Mouse (Mus musculus) forebrain, embryonic 11.5 days (tissue): ENCODE results near the gene Pla2g16. TPM values are rescaled to one million over a fixed set of nuclear protein-coding genes. Genes with fewer than 3 reads are reported as not detected.

Experiments used
- ATAC-seq: fragments of 200-750 bp; cut with Nextera tagmentation; replicated peaks from 2 replicates; pipeline ENCODE4 v1.8.0; 2017; ENCODE audit warnings: moderate TSS enrichment; ENCODE audit not compliant: low FRiP score
- DNase-seq: peaks from one replicate; pipeline ENCODE4 v3.0.0-alpha.2; 2017; ENCODE audit warnings: low spot score
- H3K27ac ChIP-seq: fragments of 300-500 bp; sonication (generic); 2 replicates; pipeline ENCODE4 v1.5.1; 2014; ENCODE audit warnings: low read depth, low read length
- H3K27me3 ChIP-seq: fragments of 300-500 bp; sonication (generic); 2 replicates; pipeline ENCODE4 v1.6.1; 2014; ENCODE audit warnings: mild to moderate bottlenecking, low read length, mixed read lengths; ENCODE audit not compliant: control insufficient read depth, insufficient read depth
- H3K36me3 ChIP-seq: fragments of 300-500 bp; sonication (generic); 2 replicates; pipeline ENCODE4 v1.6.1; 2014; ENCODE audit warnings: mild to moderate bottlenecking, low read length, moderate library complexity, mixed read lengths; ENCODE audit not compliant: control insufficient read depth, insufficient read depth
- H3K4me1 ChIP-seq: fragments of 300-500 bp; sonication (generic); replicated peaks from 2 replicates; pipeline ENCODE4 v1.6.1; 2014; ENCODE audit warnings: low read length, mixed read lengths; ENCODE audit not compliant: control insufficient read depth, insufficient read depth
- H3K4me2 ChIP-seq: fragments of 300-500 bp; sonication (generic); 2 replicates; pipeline ENCODE4 v1.6.1; 2014; ENCODE audit warnings: low read depth, mild to moderate bottlenecking, low read length, moderate library complexity, mixed read lengths; ENCODE audit not compliant: severe bottlenecking
- H3K4me3 ChIP-seq: fragments of 300-500 bp; sonication (generic); 2 replicates; pipeline ENCODE4 v1.5.1; 2014; ENCODE audit warnings: low read depth, low read length
- H3K9ac ChIP-seq: fragments of 300-500 bp; sonication (generic); 2 replicates; pipeline ENCODE4 v1.6.1; 2014; ENCODE audit warnings: low read length
- H3K9me3 ChIP-seq: fragments of 300-500 bp; sonication (generic); 2 replicates; pipeline ENCODE4 v1.6.1; 2016; ENCODE audit warnings: low read length, mixed read lengths; ENCODE audit not compliant: control insufficient read depth
- WGBS: fragments of 180-500 bp; shearing (Covaris S2); extraction: QIAGEN DNeasy Blood & Tissue Kit; methylation state at CpG from one replicate; pipeline ENCODE4 v1.1.7; 2014; 5-methylcytosine and 5-hydroxymethylcytosine counted together
- polyA plus RNA-seq: library from polyadenylated mRNA; unstranded; fragments of >200 nt; fragmentation: Nextera tagmentation; extraction: Ambion mirVana; gene quantifications from 2 replicates; pipeline ENCODE4 v1.2.1, GENCODE M21; 2014

Gene Pla2g16
- 3.8 and 4.4 TPM in 2 replicates for polyA plus RNA-seq

DNA sequence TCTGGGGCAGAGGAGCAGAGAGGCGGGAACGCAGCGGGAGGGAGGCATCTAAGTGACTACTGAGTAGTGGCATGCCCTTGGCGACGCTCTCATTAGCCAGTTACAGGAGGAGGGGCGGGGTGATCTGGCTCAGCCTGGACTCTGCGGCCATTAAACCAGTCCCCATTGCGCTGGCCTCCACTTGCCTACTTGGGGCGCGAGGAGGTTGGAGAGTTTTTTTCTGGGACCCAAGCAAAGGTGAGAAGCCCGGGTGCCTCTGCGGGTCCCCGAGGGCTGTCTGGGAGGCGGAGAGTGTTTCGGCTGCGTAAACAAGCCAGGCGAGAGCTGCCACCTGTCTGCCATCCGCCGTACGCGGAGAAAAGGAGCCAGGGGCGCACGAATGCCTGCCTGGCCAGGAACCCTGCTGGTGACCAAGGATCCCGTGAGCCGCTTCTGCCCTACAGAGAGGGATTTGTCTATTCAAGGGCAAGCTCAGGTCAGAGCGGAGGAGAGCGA lies at the start of gene Pla2g16:
Pla2g16 (plus strand) TSS at position 132 of the 495 bp plus-strand sequence.
- H3K4me1 ChIP-seq = peaks cover 2% of the 10 kb centered on the region; the same call in 1 of the 2 replicates
- DNase-seq = peak; percentile 80
- H3K9me3 ChIP-seq = no peaks in the 10 kb centered on the region
- no peaks in the 10 kb centered on the region for H3K27me3 ChIP-seq
- WGBS = under 1% methylated on average over 27 of the region's 27 CpGs
- peak within 1 kb of the TSS; percentile 41 for H3K4me3 ChIP-seq
- H3K36me3 ChIP-seq = no peaks in the 10 kb centered on the region
- peak within 1 kb of the TSS; percentile 71 for H3K4me2 ChIP-seq
- peak within 1 kb of the TSS; percentile 56 for H3K9ac ChIP-seq
- no peak within 1 kb of the TSS for H3K27ac ChIP-seq
- ATAC-seq = peak; percentile 89

DNA sequence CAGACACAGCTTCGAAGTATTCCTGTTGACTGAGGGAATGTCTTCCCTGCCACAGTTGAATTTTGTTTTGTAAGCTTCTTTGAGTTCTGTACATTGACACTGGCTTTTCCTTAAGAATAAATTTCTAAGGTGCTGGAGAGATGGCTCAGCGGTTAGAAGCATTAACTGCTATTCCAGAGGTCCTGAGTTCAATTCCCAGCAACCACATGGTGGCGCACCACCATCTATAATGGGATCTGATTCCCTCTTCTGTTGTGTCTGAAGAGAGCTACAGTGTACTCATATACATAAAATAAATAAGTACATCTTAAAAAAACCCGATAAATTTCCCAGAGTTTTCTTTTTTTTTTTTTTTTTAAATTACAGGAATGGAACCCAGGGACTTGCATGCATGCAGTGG lies 49.2 kb upstream of the Pla2g16 start:
- Histone ChIP-seq H3K27ac (no peak overlapping the region), H3K9me3 (no peaks in the 10 kb centered on the region), H3K36me3 (no peaks in the 10 kb centered on the region), H3K27me3 (no peaks in the 10 kb centered on the region), H3K4me1 (no peaks in the 10 kb centered on the region), H3K4me3 (no peak overlapping the region), H3K4me2 (no peak overlapping the region), H3K9ac (no peak overlapping the region)
- DNase-seq = no peak
- no peak for ATAC-seq
- 73% methylated on average over 4 of the region's 4 CpGs for WGBS

DNA sequence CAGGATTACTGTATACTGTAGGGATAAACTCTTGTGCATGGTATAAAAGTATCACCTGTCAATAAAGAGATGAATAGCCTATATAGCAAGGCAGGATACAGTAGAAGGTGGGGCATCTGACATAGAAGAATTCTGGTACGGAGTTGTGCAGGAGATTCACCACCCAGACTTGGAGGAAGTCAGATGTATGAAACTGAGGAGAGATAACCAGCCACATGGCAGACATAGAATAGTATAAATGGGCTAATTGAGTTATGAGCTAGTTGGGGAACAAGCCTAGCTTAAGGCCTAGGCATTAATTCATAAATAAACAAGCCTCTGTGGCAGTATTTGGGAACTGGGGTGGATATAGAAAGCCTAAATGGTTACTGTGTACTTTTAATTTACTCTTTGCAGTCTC lies 40.8 kb upstream of the Pla2g16 start:
- DNase-seq = no peak
- Histone ChIP-seq H3K4me2 (no peak overlapping the region), H3K36me3 (no peaks in the 10 kb centered on the region), H3K9ac (no peak overlapping the region), H3K27me3 (no peaks in the 10 kb centered on the region), H3K9me3 (no peaks in the 10 kb centered on the region), H3K4me3 (no peak overlapping the region), H3K4me1 (no peaks in the 10 kb centered on the region), H3K27ac (no peak overlapping the region)
- WGBS = 85% methylated on average over 1 of the region's 1 CpGs
- no peak for ATAC-seq

- Histone ChIP-seq H3K4me1 (no peaks in the 10 kb centered on the region), H3K4me2 (no peak overlapping the region), H3K9me3 (no peaks in the 10 kb centered on the region), H3K27me3 (no peaks in the 10 kb centered on the region), H3K27ac (no peak overlapping the region), H3K4me3 (no peak overlapping the region), H3K9ac (no peak overlapping the region), H3K36me3 (peaks cover 7% of the 10 kb centered on the region; the same call in 1 of the 2 replicates)
- DNase-seq (no peak), ATAC-seq (no peak)
- 93% methylated on average over 3 of the region's 3 CpGs for WGBS
Measured at GRCm38 (mm10) chr19:7521619-7522018, 35.6 kb upstream of the Pla2g16 start.

DNA sequence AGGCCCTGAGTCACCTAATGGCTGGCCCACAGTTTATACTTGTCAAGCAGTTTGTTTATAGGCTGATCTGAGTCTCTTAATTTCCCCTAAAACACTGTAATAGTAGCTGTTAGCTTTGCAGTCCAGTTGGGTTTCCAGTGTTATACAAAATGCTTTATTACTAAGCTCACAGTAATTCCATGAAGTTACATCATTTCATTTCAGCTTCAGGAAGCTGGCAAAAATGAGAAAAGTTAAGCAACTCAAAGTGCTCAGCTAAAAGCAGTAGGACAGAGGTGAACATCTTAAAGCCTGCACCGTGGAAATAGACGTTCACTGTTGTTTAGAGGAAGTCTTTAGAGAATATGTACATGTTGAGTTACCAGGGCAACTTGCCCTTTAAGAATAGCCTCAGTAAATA lies 34.4 kb upstream of the Pla2g16 start:
- no peak overlapping the region for H3K4me3 ChIP-seq
- H3K9ac ChIP-seq = no peak overlapping the region
- H3K27me3 ChIP-seq = no peaks in the 10 kb centered on the region
- no peaks in the 10 kb centered on the region for H3K9me3 ChIP-seq
- no peak overlapping the region for H3K4me2 ChIP-seq
- DNase-seq (no peak), ATAC-seq (no peak)
- peaks cover 7% of the 10 kb centered on the region; the same call in 1 of the 2 replicates for H3K36me3 ChIP-seq
- H3K27ac ChIP-seq = no peak overlapping the region
- H3K4me1 ChIP-seq = no peaks in the 10 kb centered on the region
- 96% methylated on average over 2 of the region's 2 CpGs for WGBS

GRCm38 (mm10) chr19:7523292-7523691 lies 34.0 kb upstream of the Pla2g16 start:
- Histone ChIP-seq H3K9me3 (no peaks in the 10 kb centered on the region), H3K36me3 (peaks cover 7% of the 10 kb centered on the region; the same call in 1 of the 2 replicates)

DNA sequence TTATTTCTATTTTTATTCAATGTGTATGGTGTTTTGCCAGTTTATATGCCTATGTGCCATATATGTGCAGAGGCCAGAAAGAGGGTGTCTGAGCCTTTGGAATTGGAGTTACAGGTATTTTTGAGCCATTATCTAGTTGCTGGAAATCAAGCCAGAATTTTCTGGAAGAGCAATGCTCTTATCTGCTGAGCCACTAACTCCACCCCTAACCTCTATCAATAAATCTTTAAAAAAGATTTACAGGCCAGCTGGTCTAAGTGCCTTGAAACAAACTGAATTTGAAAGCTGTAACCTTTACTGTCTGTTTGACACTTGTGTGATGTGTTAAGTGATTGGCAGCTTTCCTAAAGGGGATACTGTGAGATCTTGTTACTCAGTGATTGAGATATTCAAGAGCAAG lies 33.5 kb upstream of the Pla2g16 start:
- H3K36me3 ChIP-seq = peaks cover 7% of the 10 kb centered on the region; the same call in 1 of the 2 replicates

More at GRCm38 (mm10) chr19:7523292-7523691, 34.0 kb upstream of the Pla2g16 start:
- no peaks in the 10 kb centered on the region for H3K27me3 ChIP-seq
- no peak for ATAC-seq
- DNase-seq = no peak
- H3K4me2 ChIP-seq = no peak overlapping the region
- H3K9ac ChIP-seq = no peak overlapping the region
- H3K4me1 ChIP-seq = no peaks in the 10 kb centered on the region
- no peak overlapping the region for H3K27ac ChIP-seq
- WGBS = 89% methylated on average over 1 of the region's 1 CpGs
- H3K4me3 ChIP-seq = no peak overlapping the region

GRCm38 (mm10) chr19:7524879-7525278 lies 32.4 kb upstream of the Pla2g16 start:
- no peak for DNase-seq
- 86% methylated on average over 3 of the region's 3 CpGs for WGBS
- Histone ChIP-seq H3K9me3 (no peaks in the 10 kb centered on the region), H3K4me2 (no peak overlapping the region), H3K9ac (no peak overlapping the region), H3K4me1 (no peaks in the 10 kb centered on the region), H3K27ac (no peak overlapping the region), H3K27me3 (no peaks in the 10 kb centered on the region), H3K4me3 (no peak overlapping the region), H3K36me3 (peaks cover 7% of the 10 kb centered on the region; the same call in 1 of the 2 replicates)
- ATAC-seq = no peak

More for the DNA sequence above, 33.5 kb upstream of the Pla2g16 start:
- H3K4me3 ChIP-seq = no peak overlapping the region
- DNase-seq (no peak), ATAC-seq (no peak)
- H3K9me3 ChIP-seq = no peaks in the 10 kb centered on the region
- no peaks in the 10 kb centered on the region for H3K4me1 ChIP-seq
- H3K9ac ChIP-seq = no peak overlapping the region
- no peak overlapping the region for H3K4me2 ChIP-seq
- no peak overlapping the region for H3K27ac ChIP-seq
- H3K27me3 ChIP-seq = no peaks in the 10 kb centered on the region
